Mouse (Mus musculus) MEL-GATA-1-ER (cell line): ENCODE measurements at regions not wholly inside any gene's neighbourhood (a gene's known extent, or its start where the extent isn't known, plus 50 kb on each side); places are given as distances from the start of the nearest gene placed in this dataset.
"Not testable (repeated sequence)": the region's sequence is repeated elsewhere in the genome, so short reads cannot be mapped to it uniquely, and the experiment has no call there.

Experiments
- DNase-seq: peaks from one replicate; pipeline ENCODE4 v3.0.0-alpha.2; 2012; ENCODE audit warnings: low read depth; ENCODE audit errors: extremely low read depth

DNA sequence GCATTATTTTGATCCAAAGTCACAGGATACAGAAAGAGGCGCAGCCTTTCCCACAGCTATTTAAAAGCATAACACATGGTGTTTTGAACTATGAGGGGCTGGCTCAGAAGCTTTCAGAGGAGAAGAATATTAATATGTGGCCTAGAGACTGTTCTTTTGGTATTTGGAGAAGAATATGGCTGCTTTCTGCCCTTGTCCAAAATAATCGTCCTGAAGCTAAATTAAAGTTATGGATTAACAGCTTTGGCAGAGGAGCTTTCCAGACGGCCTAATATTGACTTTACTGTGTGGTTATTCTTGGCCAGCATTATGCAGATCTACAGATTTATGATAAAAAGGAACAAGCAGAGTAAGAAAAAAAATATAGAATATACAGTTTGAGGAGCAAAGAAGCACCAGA is 222.4 kb upstream of the Tmprss15 start:
- DNase-seq: no peak

DNA sequence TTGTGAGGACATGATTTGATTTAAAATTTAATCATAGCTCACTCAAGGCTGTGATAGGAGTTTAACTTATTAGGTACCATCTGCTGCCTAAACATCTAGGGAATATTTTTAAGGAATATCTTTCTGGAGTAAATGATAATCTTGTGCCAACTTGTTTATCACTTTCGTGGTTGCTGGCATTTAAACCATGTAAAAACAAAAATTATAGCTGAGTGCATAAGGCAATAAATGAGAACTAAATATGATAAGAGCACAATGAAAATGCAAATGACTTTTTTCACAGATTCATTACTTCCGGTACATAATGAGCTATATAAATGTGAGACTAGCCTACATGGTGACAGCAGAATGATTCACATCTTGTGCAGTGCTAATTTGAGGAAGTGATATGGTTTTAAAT is 221.8 kb upstream of the Tmprss15 start:
- no peak for DNase-seq

DNA sequence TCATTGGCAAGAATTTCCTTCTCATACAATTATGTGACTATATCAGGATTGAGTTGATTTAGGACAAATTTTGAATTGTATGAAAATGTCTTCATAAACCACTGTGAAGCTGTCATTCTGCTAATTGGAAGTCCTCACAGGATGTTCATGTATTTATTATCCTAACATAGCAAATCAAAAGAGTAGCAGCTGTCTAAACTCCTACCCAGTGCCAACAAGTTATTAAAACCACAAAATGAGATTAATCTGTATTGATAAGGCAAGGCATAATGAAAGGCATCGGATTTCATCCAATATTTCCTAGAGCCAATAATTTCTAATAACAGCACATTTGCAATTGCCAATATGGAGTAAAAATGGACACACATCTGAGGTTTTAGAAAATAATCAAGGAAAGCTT is 217.6 kb upstream of the Tmprss15 start:
- DNase-seq: no peak

DNA sequence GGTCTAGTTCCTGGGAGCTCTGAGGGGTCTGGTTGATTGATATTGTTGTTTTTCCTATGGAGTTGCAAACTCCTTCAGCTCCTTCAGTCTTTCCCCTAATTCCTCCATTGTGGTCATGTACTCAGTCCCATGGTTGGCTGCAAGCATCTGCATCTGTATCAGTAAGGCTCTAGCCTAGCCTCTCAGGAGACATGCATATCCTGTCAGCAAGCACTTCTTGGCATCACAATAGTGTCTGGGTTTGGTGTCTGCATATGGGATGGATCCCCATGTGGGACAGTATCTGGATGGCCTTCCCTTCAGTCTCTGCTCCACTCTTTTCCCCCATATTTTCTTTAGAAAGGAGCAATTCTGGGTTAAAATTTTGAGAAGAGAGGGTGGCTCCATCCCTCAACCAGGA is 205.7 kb upstream of the Tmprss15 start:
- not testable (repeated sequence) for DNase-seq

DNA sequence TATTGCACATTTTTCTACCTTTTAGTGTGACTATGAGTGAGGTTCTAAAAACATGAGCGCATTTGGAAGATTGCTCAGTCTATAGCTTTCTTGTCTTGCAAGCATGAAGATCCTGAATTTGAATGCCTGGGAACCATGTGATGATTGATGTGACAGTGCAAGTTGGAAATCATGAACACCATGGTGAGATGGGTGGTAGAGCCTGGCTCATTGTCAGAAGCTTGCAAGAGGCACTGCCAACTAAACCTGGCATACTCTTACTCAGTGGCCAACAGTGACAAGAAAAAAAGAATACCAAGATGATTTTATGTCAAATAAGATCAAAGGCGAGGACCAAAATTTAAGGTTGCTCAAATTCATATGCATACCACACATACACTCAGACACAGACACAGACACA is 188.1 kb upstream of the Tmprss15 start:
- DNase-seq: no peak

DNA sequence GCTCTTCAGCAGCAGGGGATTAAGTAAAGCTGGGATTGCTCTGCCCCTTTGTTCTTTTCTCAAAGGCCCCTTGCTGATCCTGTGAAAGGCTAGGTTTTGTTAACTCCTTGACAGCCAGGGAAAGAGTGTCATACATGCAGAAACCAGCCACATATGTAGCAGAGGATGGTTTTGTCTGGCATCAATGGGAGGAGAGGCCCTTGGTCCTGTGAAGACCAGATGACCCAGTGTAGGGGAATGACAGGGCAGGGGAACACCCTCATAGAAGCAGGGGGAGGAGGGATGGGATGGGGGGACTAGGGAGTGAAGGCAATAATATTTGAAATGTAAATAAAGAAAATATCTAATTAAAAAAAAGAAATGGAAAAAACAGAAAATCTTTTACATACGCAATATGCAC is 165.6 kb upstream of the Tmprss15 start:
- no peak for DNase-seq

DNA sequence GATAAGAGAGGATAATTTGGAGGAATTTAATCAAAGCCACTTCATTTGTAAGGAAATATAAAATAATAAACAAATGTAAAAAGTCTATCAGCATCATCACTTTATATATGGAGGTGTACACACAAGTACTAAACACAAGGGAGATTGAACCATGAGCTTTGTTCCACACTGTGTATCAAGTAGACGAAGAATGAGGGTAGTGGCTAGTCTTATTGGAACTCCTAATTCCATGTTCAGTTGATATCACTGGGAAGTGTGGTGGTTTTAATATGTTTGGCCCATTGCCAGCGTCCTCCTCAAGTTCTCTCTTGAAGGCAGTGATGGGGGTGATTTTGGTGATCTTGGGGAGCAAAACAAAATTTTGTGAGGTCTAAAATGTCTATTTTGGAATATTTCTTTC is 165.2 kb upstream of the Tmprss15 start:
- no peak for DNase-seq

DNA sequence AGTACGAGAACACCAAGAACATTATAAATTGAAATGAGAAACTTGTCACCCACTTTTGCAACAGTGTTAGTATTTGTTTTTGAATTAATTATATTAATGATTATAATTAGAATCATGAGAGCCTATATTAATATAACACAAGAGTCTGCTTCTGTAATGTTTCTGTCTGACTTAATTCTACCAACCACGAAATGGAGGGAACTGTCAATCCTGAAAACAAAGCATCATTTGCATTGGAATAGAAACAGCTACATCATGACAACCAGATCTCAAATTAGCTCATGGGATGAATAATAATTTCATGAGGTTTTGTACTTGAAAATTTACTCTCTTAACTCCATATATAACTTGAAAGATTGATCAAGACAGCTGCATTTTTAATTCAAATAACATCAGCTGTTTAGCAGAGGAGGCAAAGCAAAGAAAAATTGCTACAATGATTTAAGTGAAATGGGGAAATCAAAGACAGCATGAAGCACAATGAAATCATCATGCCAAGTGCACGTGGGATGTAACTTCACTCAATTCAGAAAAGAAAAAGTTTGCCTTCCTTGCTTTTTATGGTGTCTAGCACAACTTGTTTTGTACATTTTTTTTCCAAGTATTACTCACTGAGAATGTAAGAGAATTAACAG is 150.1 kb upstream of the Tmprss15 start:
- DNase-seq: no peak

DNA sequence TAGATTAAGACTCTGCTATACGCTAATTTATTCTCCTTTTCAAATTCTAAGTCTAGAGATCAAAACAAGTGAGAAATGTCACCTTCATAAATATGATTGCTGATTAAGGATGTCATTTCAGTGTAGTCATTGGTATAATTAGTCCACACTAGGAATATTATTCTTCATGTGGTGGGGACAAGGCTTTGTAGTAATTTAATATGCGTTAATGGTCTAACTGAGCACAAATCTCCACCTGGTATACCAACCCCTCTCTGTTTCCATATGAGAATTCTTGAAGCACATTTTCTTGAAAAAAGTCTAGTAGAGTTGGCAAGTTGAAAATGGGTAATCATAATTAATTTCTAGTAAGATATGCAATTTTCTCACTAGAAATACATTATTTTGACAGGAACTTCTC is 149.3 kb upstream of the Tmprss15 start:
- no peak for DNase-seq

DNA sequence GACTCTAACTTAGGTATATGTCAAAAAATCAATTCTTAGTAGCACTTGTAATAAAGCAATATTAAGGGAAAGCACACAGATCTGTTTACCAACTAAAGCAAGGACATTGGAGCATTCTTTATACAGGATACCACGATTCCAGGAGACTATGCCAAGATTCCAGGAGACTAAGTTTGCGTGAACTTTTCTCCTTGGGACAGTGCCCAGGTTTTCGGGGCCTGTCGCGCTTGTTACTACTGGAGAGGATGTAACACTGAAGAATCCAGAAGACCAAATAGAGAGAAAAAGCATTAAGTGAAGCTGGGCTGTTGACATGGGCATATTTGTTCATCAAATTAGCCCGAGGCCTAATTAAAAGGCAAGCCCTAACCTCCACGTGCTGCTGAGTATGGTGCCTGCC is 100.3 kb upstream of the Tmprss15 start:
- no peak for DNase-seq

DNA sequence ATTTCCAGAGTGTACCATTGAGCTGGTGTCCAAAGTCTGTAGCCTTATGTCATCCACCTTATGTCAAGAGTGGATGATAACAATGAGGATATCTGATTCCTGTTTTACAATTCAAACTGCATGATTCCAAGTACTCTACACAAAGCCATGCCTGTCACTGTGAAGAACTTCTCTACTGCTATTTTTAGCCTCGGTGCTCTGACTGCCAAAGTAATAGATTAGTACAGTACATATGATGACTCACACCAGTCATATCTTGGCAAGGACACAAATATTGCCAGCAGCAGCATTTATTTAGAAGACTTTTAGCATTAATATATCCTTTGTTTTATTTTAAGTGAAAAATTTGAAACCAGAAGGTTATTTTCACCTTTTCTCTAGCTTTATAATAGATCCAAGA is 95.6 kb upstream of the Tmprss15 start:
- peak; percentile 11 for DNase-seq

DNA sequence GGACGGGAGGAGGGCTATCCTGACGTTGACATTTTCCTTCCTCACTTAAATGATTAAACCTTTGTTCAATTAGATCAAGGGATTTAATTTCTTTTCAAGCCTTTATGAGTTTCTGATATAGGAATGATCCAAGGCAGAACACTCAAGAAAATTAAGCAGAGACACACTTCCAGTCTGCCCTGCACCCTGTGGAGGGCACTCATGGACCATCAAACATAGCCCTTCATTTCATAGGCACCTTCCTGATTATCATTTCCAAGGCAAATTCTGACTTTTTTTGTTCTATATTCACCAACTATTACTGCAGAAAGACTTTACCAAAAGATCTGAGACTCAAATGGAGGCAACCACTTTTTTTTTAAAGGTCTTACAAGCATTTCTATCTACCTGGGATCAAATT is 91.6 kb upstream of the Tmprss15 start:
- no peak for DNase-seq

DNA sequence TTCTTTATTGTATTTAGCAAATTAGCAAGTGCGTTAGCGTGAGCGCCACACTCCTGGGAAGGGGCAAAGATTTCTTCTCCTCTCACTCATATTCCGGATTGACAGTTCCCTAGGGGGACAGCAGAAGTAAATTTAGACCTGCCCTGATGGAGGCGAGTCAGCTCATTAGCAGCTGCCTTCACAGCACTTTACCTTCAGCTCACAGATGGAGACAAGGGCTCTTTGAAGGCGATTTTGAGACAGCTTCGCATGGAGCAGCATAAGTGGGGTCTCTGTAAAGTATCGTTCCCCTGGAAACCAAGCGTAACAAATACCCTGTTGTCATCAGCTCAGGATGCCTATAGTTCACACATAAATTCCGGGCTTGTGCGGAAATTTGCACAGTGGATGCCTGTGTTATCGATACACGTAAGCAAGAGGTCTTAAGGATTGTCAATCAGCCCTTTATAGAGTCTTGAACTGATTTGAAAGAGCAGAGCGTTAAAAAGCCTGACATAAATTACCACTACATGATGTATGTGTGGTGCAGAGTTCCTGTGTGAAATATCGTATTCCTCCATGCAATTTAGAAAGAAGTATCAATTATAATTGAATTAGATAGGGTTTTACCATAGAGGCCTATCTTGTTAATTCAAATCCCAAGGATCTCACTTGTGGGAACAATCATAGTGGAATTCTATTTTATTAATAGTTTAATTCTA is 86.6 kb upstream of the Tmprss15 start:
- no peak for DNase-seq

DNA sequence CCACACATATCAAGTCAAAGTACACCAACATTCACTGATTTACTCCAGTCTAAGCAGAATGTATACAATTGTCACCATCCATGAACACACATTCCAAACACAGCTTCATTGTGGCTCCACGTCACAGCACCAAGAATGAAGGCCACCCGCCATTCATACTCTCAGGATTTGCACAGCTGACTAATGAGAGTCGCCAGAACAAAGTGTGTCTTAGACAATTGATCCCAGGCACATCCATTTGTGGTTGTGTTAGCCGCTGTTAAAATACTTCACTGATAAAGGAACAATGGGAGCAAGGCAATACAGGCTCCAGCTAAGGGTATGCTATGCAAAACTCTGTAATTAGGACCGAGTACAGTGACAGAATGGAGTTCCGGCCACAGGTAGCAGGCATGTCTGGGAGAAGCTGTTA is 85.9 kb upstream of the Tmprss15 start:
- DNase-seq: no peak

DNA sequence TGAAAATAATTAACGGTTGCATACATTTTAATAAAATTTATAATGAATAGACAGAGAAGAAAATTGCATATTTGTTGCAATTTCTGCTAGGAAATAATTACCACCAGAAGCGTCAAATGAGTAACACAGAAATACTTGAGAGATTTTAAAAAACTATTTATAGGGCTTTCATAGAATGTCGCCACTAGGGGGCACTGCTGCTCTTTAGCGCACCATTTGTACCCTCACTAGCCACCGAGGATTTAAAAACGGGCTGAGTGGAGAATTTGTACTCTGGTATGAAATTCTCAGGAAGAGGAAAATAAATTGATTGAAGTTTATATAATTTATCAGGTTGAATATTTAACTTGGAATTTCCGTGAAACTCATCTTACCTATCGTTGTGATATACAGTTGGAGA is 77.3 kb upstream of the Tmprss15 start:
- DNase-seq: peak; percentile 42

DNA sequence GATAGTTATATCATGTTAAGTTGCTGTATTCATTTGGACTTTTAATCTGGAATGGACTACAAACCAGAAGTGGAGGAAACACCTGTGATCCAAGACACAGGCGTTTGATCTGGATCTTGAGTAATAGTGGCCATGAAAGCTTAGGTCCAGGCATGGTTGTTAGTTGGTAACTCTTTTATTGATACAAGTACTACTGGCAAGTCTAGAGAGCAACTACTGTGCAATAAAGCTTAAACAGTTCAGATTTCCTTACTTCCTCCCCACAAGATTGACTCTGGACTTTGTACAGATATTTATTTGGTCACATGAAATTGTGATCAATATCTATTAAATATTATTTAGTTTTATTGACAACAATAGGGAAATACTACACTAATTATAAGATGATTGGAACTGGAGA is 51.9 kb upstream of the Tmprss15 start:
- DNase-seq: no peak
